Mouse (Mus musculus): ENCODE measurements at regions not wholly inside any gene's neighbourhood (a gene's known extent, or its start where the extent isn't known, plus 50 kb on each side); places are given as distances from the start of the nearest gene placed in this dataset.

DNA sequence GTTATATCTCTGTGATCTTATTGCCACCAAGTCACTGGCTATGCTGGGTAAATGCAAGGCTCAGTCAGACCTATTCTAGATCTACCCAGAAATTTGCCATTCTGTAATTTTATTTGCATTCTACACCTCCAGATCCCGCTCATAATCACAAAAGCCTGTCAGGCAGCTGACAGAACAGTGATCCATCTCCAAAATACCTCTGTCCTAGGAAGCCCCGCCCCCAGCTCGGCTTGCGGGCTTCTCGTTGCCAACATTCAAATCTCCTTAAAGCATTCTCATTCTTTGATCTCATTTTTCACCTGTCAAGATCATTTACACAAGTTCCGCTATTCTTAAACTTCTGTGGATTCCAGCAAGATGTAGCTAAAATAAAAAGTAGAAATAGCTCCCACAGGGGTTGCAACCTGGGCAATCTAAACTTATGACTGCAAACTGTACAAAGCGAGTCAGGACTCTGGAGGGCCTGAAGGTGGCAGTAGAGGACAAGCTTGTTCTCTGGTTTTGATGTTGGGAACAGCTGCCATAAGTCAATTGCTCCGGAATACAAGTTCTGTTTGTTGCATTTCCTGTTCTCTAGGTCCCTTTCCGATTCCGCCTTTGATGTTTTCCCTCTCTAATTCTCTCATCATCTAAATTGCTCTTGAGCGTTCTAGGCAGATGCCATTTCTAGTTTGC, 58.1 kb downstream of the Otud1 start:
- TF ChIP-seq CTCF (IDR thresholded peaks at IDR 0.05): peak; percentile 89
- TF ChIP-seq EP300 (IDR thresholded peaks at IDR 0.05): peak; percentile 23; the same call in 1 of the 2 replicates

Data from lung, postnatal 0 days (tissue).